Mouse (Mus musculus): ENCODE results near the gene Phc1. TPM values are rescaled to one million over a fixed set of nuclear protein-coding genes. Genes with fewer than 3 reads are reported as not detected.
"Not testable (repeated sequence)": the region's sequence is repeated elsewhere in the genome, so short reads cannot be mapped to it uniquely, and the experiment has no call there.

Gene Phc1
- polyA plus RNA-seq (2015; fragmentation: Nextera tagmentation; extraction: Ambion mirVana): 6.3 and 6.5 TPM in 2 replicates

- no peak for TF ChIP-seq EP300 (IDR thresholded peaks at IDR 0.05)
- TF ChIP-seq CTCF (IDR thresholded peaks at IDR 0.05): no peak
- Histone ChIP-seq H3K4me3 (ENCODE audit: low read depth, low read length) (peak within 1 kb of the TSS; percentile 83), H3K27ac (ENCODE audit: low read length) (peak within 1 kb of the TSS; percentile 88), H3K27me3 (replicated peaks; ENCODE audit: insufficient read depth, low read length) (no peaks in the 10 kb centered on the region), H3K4me2 (replicated peaks; ENCODE audit: low read depth, low read length) (peak within 1 kb of the TSS; percentile 63), H3K36me3 (ENCODE audit: insufficient read depth, low read length) (no peaks in the 10 kb centered on the region), H3K4me1 (ENCODE audit: insufficient read depth, low read depth, low read length) (no peaks in the 10 kb centered on the region; the same call in 1 of the 2 replicates), H3K9me3 (ENCODE audit: low read length) (no peaks in the 10 kb centered on the region), H3K9ac (replicated peaks; ENCODE audit: low read depth) (peak within 1 kb of the TSS; percentile 44)
- DNase-seq (ENCODE audit: low spot score) (peak; percentile 84), ATAC-seq (peak; percentile 46)
- 3% methylated on average over 17 of the region's 17 CpGs for WGBS
These were observed at the start of gene Phc1 for GRCm38 (mm10) chr6:122340349-122341000. Gene Phc1 (minus strand): TSS chr6:122340561.

- 80% methylated on average over 3 of the region's 3 CpGs for WGBS
These were observed 49.6 kb upstream of the Phc1 start for GRCm38 (mm10) chr6:122389986-122390385.

GRCm38 (mm10) chr6:122387177-122388028 lies 47.0 kb upstream of the Phc1 start:
- not testable (repeated sequence) for H3K27me3 ChIP-seq (replicated peaks; ENCODE audit: insufficient read depth, low read length); H3K9ac ChIP-seq (replicated peaks; ENCODE audit: low read depth); H3K4me1 ChIP-seq (ENCODE audit: insufficient read depth, low read depth, low read length); H3K9me3 ChIP-seq (ENCODE audit: low read length); H3K4me3 ChIP-seq (ENCODE audit: low read depth, low read length); DNase-seq (ENCODE audit: low spot score); ATAC-seq; H3K27ac ChIP-seq (ENCODE audit: low read length); H3K4me2 ChIP-seq (replicated peaks; ENCODE audit: low read depth, low read length); H3K36me3 ChIP-seq (ENCODE audit: insufficient read depth, low read length)
- WGBS: 81% methylated on average over 9 of the region's 12 CpGs

More at GRCm38 (mm10) chr6:122389986-122390385, 49.6 kb upstream of the Phc1 start:
- DNase-seq (ENCODE audit: low spot score); H3K27me3 ChIP-seq (replicated peaks; ENCODE audit: insufficient read depth, low read length); ATAC-seq; H3K9ac ChIP-seq (replicated peaks; ENCODE audit: low read depth); H3K4me2 ChIP-seq (replicated peaks; ENCODE audit: low read depth, low read length); H3K36me3 ChIP-seq (ENCODE audit: insufficient read depth, low read length); H3K4me1 ChIP-seq (ENCODE audit: insufficient read depth, low read depth, low read length); H3K4me3 ChIP-seq (ENCODE audit: low read depth, low read length); H3K9me3 ChIP-seq (ENCODE audit: low read length); H3K27ac ChIP-seq (ENCODE audit: low read length): not testable (repeated sequence)

- Histone ChIP-seq H3K4me1 (ENCODE audit: insufficient read depth, low read depth, low read length) (no peaks in the 10 kb centered on the region), H3K4me3 (ENCODE audit: low read depth, low read length) (no peak overlapping the region), H3K9ac (replicated peaks; ENCODE audit: low read depth) (no peak overlapping the region), H3K4me2 (replicated peaks; ENCODE audit: low read depth, low read length) (no peak overlapping the region), H3K27ac (ENCODE audit: low read length) (no peak overlapping the region), H3K27me3 (replicated peaks; ENCODE audit: insufficient read depth, low read length) (no peaks in the 10 kb centered on the region), H3K9me3 (ENCODE audit: low read length) (no peaks in the 10 kb centered on the region), H3K36me3 (ENCODE audit: insufficient read depth, low read length) (no peaks in the 10 kb centered on the region)
- 57% methylated on average over 5 of the region's 5 CpGs for WGBS
- no peak for DNase-seq (ENCODE audit: low spot score)
- ATAC-seq: no peak
- no peak for TF ChIP-seq EP300 (IDR thresholded peaks at IDR 0.05)
These were observed 45.4 kb upstream of the Phc1 start for GRCm38 (mm10) chr6:122385724-122386123.

- Histone ChIP-seq H3K27me3 (replicated peaks; ENCODE audit: insufficient read depth, low read length) (no peaks in the 10 kb centered on the region), H3K9me3 (ENCODE audit: low read length) (no peaks in the 10 kb centered on the region), H3K4me1 (ENCODE audit: insufficient read depth, low read depth, low read length) (no peaks in the 10 kb centered on the region), H3K27ac (ENCODE audit: low read length) (no peak overlapping the region), H3K4me2 (replicated peaks; ENCODE audit: low read depth, low read length) (no peak overlapping the region), H3K4me3 (ENCODE audit: low read depth, low read length) (no peak overlapping the region), H3K36me3 (ENCODE audit: insufficient read depth, low read length) (no peaks in the 10 kb centered on the region), H3K9ac (replicated peaks; ENCODE audit: low read depth) (no peak overlapping the region)
- 70% methylated on average over 13 of the region's 13 CpGs for WGBS
- TF ChIP-seq EP300 (IDR thresholded peaks at IDR 0.05): no peak
- no peak for DNase-seq (ENCODE audit: low spot score)
- no peak for ATAC-seq
These were observed 44.5 kb upstream of the Phc1 start for GRCm38 (mm10) chr6:122384886-122385285.

GRCm38 (mm10) chr6:122383211-122383610 lies 42.9 kb upstream of the Phc1 start:
- ATAC-seq (no peak), DNase-seq (ENCODE audit: low spot score) (no peak)
- 70% methylated on average over 5 of the region's 5 CpGs for WGBS
- H3K27ac ChIP-seq (ENCODE audit: low read length): no peak overlapping the region
- no peak overlapping the region for H3K4me2 ChIP-seq (replicated peaks; ENCODE audit: low read depth, low read length)
- no peaks in the 10 kb centered on the region for H3K27me3 ChIP-seq (replicated peaks; ENCODE audit: insufficient read depth, low read length)
- H3K4me3 ChIP-seq (ENCODE audit: low read depth, low read length): no peak overlapping the region
- H3K9me3 ChIP-seq (ENCODE audit: low read length): no peaks in the 10 kb centered on the region
- no peaks in the 10 kb centered on the region for H3K36me3 ChIP-seq (ENCODE audit: insufficient read depth, low read length)
- H3K9ac ChIP-seq (replicated peaks; ENCODE audit: low read depth): no peak overlapping the region
- TF ChIP-seq EP300 (IDR thresholded peaks at IDR 0.05): no peak
- no peak for TF ChIP-seq CTCF (IDR thresholded peaks at IDR 0.05)
- H3K4me1 ChIP-seq (ENCODE audit: insufficient read depth, low read depth, low read length): no peaks in the 10 kb centered on the region
